Mouse (Mus musculus) heart, embryonic 15.5 days (tissue): ENCODE measurements around the gene Diexf. TPM values are rescaled to one million over a fixed set of nuclear protein-coding genes. Genes with fewer than 3 reads are reported as not detected.
A peak's percentile ranks its signal among the peaks of the same experiment; 100 is the strongest.

Experiments used
- ATAC-seq: fragments of 200-750 bp; cut with Nextera tagmentation; replicated peaks from 2 replicates; pipeline ENCODE4 v1.8.0; 2017; ENCODE audit warnings: low read depth, moderate TSS enrichment; ENCODE audit not compliant: insufficient number of reproducible peaks, insufficient read depth, low FRiP score
- H3K27ac ChIP-seq: fragments of 300-500 bp; sonication (generic); 2 replicates; pipeline ENCODE4 v1.5.1; 2015; ENCODE audit warnings: mild to moderate bottlenecking, inconsistent platforms
- H3K27me3 ChIP-seq: fragments of 300-500 bp; sonication (generic); 2 replicates; pipeline ENCODE4 v1.6.1; 2015; ENCODE audit warnings: inconsistent platforms
- H3K36me3 ChIP-seq: fragments of 300-500 bp; sonication (generic); 2 replicates; pipeline ENCODE4 v1.6.1; 2015; ENCODE audit warnings: mild to moderate bottlenecking, inconsistent platforms
- H3K4me1 ChIP-seq: fragments of 300-500 bp; sonication (generic); replicated peaks from 2 replicates; pipeline ENCODE4 v1.6.1; 2015; ENCODE audit warnings: inconsistent platforms
- H3K4me2 ChIP-seq: fragments of 300-500 bp; sonication (generic); 2 replicates; pipeline ENCODE4 v1.6.1; 2015; ENCODE audit warnings: inconsistent platforms, mild to moderate bottlenecking, moderate library complexity
- H3K4me3 ChIP-seq: fragments of 300-500 bp; sonication (generic); 2 replicates; pipeline ENCODE4 v1.5.1; 2015; ENCODE audit warnings: mild to moderate bottlenecking, inconsistent platforms
- H3K9ac ChIP-seq: fragments of 300-500 bp; sonication (generic); 2 replicates; pipeline ENCODE4 v1.6.1; 2015; ENCODE audit warnings: mild to moderate bottlenecking, inconsistent platforms
- H3K9me3 ChIP-seq: fragments of 300-500 bp; sonication (generic); replicated peaks from 2 replicates; pipeline ENCODE4 v1.6.1; 2016; ENCODE audit warnings: inconsistent platforms
- WGBS: fragments of 180-500 bp; shearing (Covaris S2); methylation state at CpG from one replicate; pipeline ENCODE4 v1.1.7; 2015; ENCODE audit warnings: mixed read lengths; 5-methylcytosine and 5-hydroxymethylcytosine counted together
- polyA plus RNA-seq: library from polyadenylated mRNA; unstranded; fragments of >200 nt; fragmentation: Nextera tagmentation; extraction: Ambion mirVana; gene quantifications from 2 replicates; pipeline ENCODE4 v1.2.1, GENCODE M21; 2015

Diexf gene
- polyA plus RNA-seq, 1 experiment from 2014 or later = 3.8 TPM

GRCm38 (mm10) chr1:193133726-193134125 lies 3.7 kb upstream of the Diexf start:
- WGBS = 89% methylated on average over 1 of the region's 1 CpGs
- Histone ChIP-seq H3K27me3 (no peaks in the 10 kb centered on the region), H3K36me3 (no peaks in the 10 kb centered on the region), H3K9me3 (no peaks in the 10 kb centered on the region), H3K27ac (no peak overlapping the region), H3K4me2 (no peak overlapping the region), H3K4me3 (no peak overlapping the region), H3K9ac (no peak overlapping the region), H3K4me1 (peaks cover 7% of the 10 kb centered on the region)
- no peak for ATAC-seq

- Histone ChIP-seq H3K4me1 (peaks cover 7% of the 10 kb centered on the region), H3K27me3 (no peaks in the 10 kb centered on the region), H3K4me3 (no peak overlapping the region), H3K36me3 (peaks cover 7% of the 10 kb centered on the region), H3K27ac (no peak overlapping the region), H3K9ac (no peak overlapping the region), H3K9me3 (no peaks in the 10 kb centered on the region), H3K4me2 (no peak overlapping the region)
- no peak for ATAC-seq
Observed at GRCm38 (mm10) chr1:193132385-193132784, 2.3 kb upstream of the Diexf start.

GRCm38 (mm10) chr1:193131311-193131948 lies 1.4 kb upstream of the Diexf start:
- WGBS = 70% methylated on average over 6 of the region's 6 CpGs
- no peaks in the 10 kb centered on the region for H3K9me3 ChIP-seq
- H3K4me3 ChIP-seq = no peak overlapping the region
- no peak for ATAC-seq
- peaks cover 7% of the 10 kb centered on the region for H3K4me1 ChIP-seq
- no peak overlapping the region for H3K9ac ChIP-seq
- H3K4me2 ChIP-seq = no peak overlapping the region
- no peaks in the 10 kb centered on the region for H3K27me3 ChIP-seq
- H3K27ac ChIP-seq = no peak overlapping the region
- H3K36me3 ChIP-seq = peaks cover 16% of the 10 kb centered on the region

- ATAC-seq = no peak
- Histone ChIP-seq H3K4me2 (peak overlapping the region; percentile 67), H3K36me3 (peaks cover 18% of the 10 kb centered on the region), H3K9me3 (no peaks in the 10 kb centered on the region), H3K27ac (no peak overlapping the region), H3K27me3 (no peaks in the 10 kb centered on the region), H3K9ac (no peak overlapping the region), H3K4me1 (peaks cover 7% of the 10 kb centered on the region), H3K4me3 (peak overlapping the region; percentile 97; the same call in 1 of the 2 replicates)
- WGBS = 75% methylated on average over 8 of the region's 8 CpGs
Observed at GRCm38 (mm10) chr1:193130839-193131238, 767 bp upstream of the Diexf start.

GRCm38 (mm10) chr1:193130456-193130825 lies 369 bp upstream of the Diexf start:
- Histone ChIP-seq H3K27me3 (no peaks in the 10 kb centered on the region), H3K27ac (no peak overlapping the region), H3K36me3 (peaks cover 18% of the 10 kb centered on the region), H3K9me3 (no peaks in the 10 kb centered on the region), H3K4me1 (peaks cover 7% of the 10 kb centered on the region), H3K9ac (peak overlapping the region; percentile 45; the same call in 1 of the 2 replicates), H3K4me3 (peak overlapping the region; percentile 97), H3K4me2 (peak overlapping the region; percentile 67)
- 0 out of 2 replicates have a peak, but pooled peaks have one; percentile 6 for ATAC-seq
- 26% methylated on average over 11 of the region's 11 CpGs for WGBS

- no peak for ATAC-seq
Observed at GRCm38 (mm10) chr1:193129321-193129720, 751 bp downstream of the Diexf start.

GRCm38 (mm10) chr1:193128055-193128454 lies 2.0 kb downstream of the Diexf start:
- 87% methylated on average over 6 of the region's 6 CpGs for WGBS
- Histone ChIP-seq H3K36me3 (peaks cover 36% of the 10 kb centered on the region), H3K4me2 (no peak overlapping the region), H3K4me3 (no peak overlapping the region), H3K27me3 (no peaks in the 10 kb centered on the region), H3K9me3 (no peaks in the 10 kb centered on the region), H3K9ac (no peak overlapping the region), H3K27ac (no peak overlapping the region), H3K4me1 (peaks cover 7% of the 10 kb centered on the region)
- ATAC-seq = no peak

More at GRCm38 (mm10) chr1:193129321-193129720, 751 bp downstream of the Diexf start:
- WGBS = 12% methylated on average over 5 of the region's 5 CpGs
- Histone ChIP-seq H3K27ac (no peak overlapping the region), H3K4me1 (peaks cover 7% of the 10 kb centered on the region), H3K4me2 (peak overlapping the region; percentile 85), H3K36me3 (peaks cover 24% of the 10 kb centered on the region), H3K9ac (peak overlapping the region; percentile 89), H3K4me3 (peak overlapping the region; percentile 97), H3K9me3 (no peaks in the 10 kb centered on the region), H3K27me3 (no peaks in the 10 kb centered on the region)

- Histone ChIP-seq H3K27ac (no peak overlapping the region), H3K9ac (no peak overlapping the region), H3K27me3 (no peaks in the 10 kb centered on the region), H3K4me1 (peaks cover 7% of the 10 kb centered on the region), H3K36me3 (peaks cover 58% of the 10 kb centered on the region), H3K9me3 (no peaks in the 10 kb centered on the region), H3K4me2 (no peak overlapping the region), H3K4me3 (no peak overlapping the region)
- ATAC-seq = no peak
- WGBS = 72% methylated on average over 4 of the region's 4 CpGs
Observed at GRCm38 (mm10) chr1:193125835-193126234, 4.2 kb downstream of the Diexf start.

- Histone ChIP-seq H3K36me3 (peaks cover 82% of the 10 kb centered on the region), H3K27me3 (no peaks in the 10 kb centered on the region), H3K4me2 (no peak overlapping the region), H3K27ac (no peak overlapping the region), H3K9me3 (no peaks in the 10 kb centered on the region), H3K4me3 (no peak overlapping the region), H3K4me1 (no peaks in the 10 kb centered on the region), H3K9ac (no peak overlapping the region)
- no peak for ATAC-seq
- WGBS = 92% methylated on average over 6 of the region's 6 CpGs
Observed at GRCm38 (mm10) chr1:193123290-193123689, 6.8 kb downstream of the Diexf start.

- Histone ChIP-seq H3K4me1 (no peaks in the 10 kb centered on the region), H3K9me3 (no peaks in the 10 kb centered on the region), H3K36me3 (peaks cover 84% of the 10 kb centered on the region), H3K4me3 (no peak overlapping the region), H3K9ac (no peak overlapping the region), H3K27me3 (no peaks in the 10 kb centered on the region), H3K27ac (no peak overlapping the region), H3K4me2 (no peak overlapping the region)
- ATAC-seq = no peak
- 88% methylated on average over 7 of the region's 7 CpGs for WGBS
Observed at GRCm38 (mm10) chr1:193122793-193123192, 7.3 kb downstream of the Diexf start.

- no peak for ATAC-seq
- no peaks in the 10 kb centered on the region for H3K27me3 ChIP-seq
- H3K27ac ChIP-seq = no peak overlapping the region
- H3K4me1 ChIP-seq = no peaks in the 10 kb centered on the region
- H3K36me3 ChIP-seq = peaks cover 96% of the 10 kb centered on the region
- H3K4me2 ChIP-seq = no peak overlapping the region
- no peak overlapping the region for H3K9ac ChIP-seq
- H3K4me3 ChIP-seq = no peak overlapping the region
- H3K9me3 ChIP-seq = no peaks in the 10 kb centered on the region
- WGBS = 88% methylated on average over 9 of the region's 9 CpGs
Observed at GRCm38 (mm10) chr1:193112093-193112492, 18.0 kb downstream of the Diexf start.

GRCm38 (mm10) chr1:193102996-193103395 lies 27.1 kb downstream of the Diexf start:
- Histone ChIP-seq H3K27me3 (no peaks in the 10 kb centered on the region), H3K27ac (no peak overlapping the region), H3K4me3 (no peak overlapping the region), H3K4me2 (no peak overlapping the region), H3K4me1 (no peaks in the 10 kb centered on the region), H3K36me3 (peaks cover 32% of the 10 kb centered on the region), H3K9me3 (no peaks in the 10 kb centered on the region), H3K9ac (no peak overlapping the region)
- ATAC-seq = no peak
- 81% methylated on average over 3 of the region's 3 CpGs for WGBS
